Mouse (Mus musculus) MEL (cell line): ENCODE measurements around the gene Hist1h2ak. TPM values are rescaled to one million over a fixed set of nuclear protein-coding genes. Genes with fewer than 3 reads are reported as not detected.
"Not testable (repeated sequence)": the region's sequence is repeated elsewhere in the genome, so short reads cannot be mapped to it uniquely, and the experiment has no call there.

Experiments
- DNase-seq: peaks from one replicate; pipeline ENCODE4 v3.0.0; 2011; ENCODE audit warnings: low read depth, low spot score
- H3K27ac ChIP-seq: 2 replicates; pipeline ENCODE4 v1.5.1; 2012; ENCODE audit warnings: low read depth, mild to moderate bottlenecking, control low read depth, low read length, moderate library complexity; ENCODE audit not compliant: control insufficient read depth
- H3K27me3 ChIP-seq, 2 experiments: fragments of 150-350 bp in 1 of 2; sonication (generic) in 1 of 2; 2 replicates each; pipeline ENCODE4 v1.6.1; 2012; ENCODE audit warnings: low read length in 2 of 2, mild to moderate bottlenecking in 2 of 2, improper control_type of control experiment in 1 of 2, moderate library complexity in 1 of 2; ENCODE audit not compliant: insufficient read depth in 2 of 2, control insufficient read depth in 1 of 2
- H3K36me3 ChIP-seq, 2 experiments: 2 replicates each; pipeline ENCODE4 v1.6.1; 2012 to 2014; ENCODE audit warnings: low read length in 2 of 2, improper control_type of control experiment in 1 of 2, inconsistent platforms in 1 of 2, mild to moderate bottlenecking in 1 of 2; ENCODE audit not compliant: insufficient read depth in 2 of 2, control insufficient read depth in 1 of 2
- H3K4me1 ChIP-seq, 2 experiments: fragments of 150-350 bp in 1 of 2; sonication (generic) in 1 of 2; 2 replicates each; pipeline ENCODE4 v1.6.1; 2012; ENCODE audit warnings: low read length in 2 of 2, improper control_type of control experiment in 1 of 2, mild to moderate bottlenecking in 1 of 2; ENCODE audit not compliant: insufficient read depth in 2 of 2, control insufficient read depth in 1 of 2
- H3K4me3 ChIP-seq, 2 experiments: fragments of 150-350 bp in 1 of 2; sonication (generic) in 1 of 2; 2 replicates each; pipeline ENCODE4 v1.5.1; 2012; ENCODE audit warnings: low read depth in 2 of 2, low read length in 2 of 2, mild to moderate bottlenecking in 2 of 2, moderate library complexity in 2 of 2, control low read depth in 1 of 2, improper control_type of control experiment in 1 of 2; ENCODE audit not compliant: control insufficient read depth in 1 of 2, insufficient read depth in 1 of 2
- H3K79me2 ChIP-seq: 2 replicates; pipeline ENCODE4 v1.6.1; 2012; ENCODE audit warnings: mild to moderate bottlenecking, low read length, moderate library complexity; ENCODE audit not compliant: control insufficient read depth, poor library complexity, insufficient read depth
- H3K9ac ChIP-seq: 2 replicates; pipeline ENCODE4 v1.6.1; 2012; ENCODE audit warnings: low read depth, mild to moderate bottlenecking, control low read depth, low read length, moderate library complexity; ENCODE audit not compliant: control insufficient read depth, poor library complexity, severe bottlenecking
- H3K9me3 ChIP-seq: fragments of 150-350 bp; sonication (generic); replicated peaks from 2 replicates; pipeline ENCODE4 v1.6.1; 2012; ENCODE audit warnings: mild to moderate bottlenecking, low read length, improper control_type of control experiment, moderate library complexity; ENCODE audit not compliant: insufficient read depth
- MXI1 ChIP-seq: IDR thresholded peaks from 2 replicates; pipeline ENCODE4 v1.6.1; 2011; ENCODE audit warnings: mild to moderate bottlenecking, low read depth, low read length, improper control_type of control experiment
- POLR2A ChIP-seq, 2 experiments: IDR thresholded peaks; 2 replicates each; pipeline ENCODE4 v1.6.1; 2011 to 2012; ENCODE audit warnings: low read length in 2 of 2, mild to moderate bottlenecking in 2 of 2, control low read depth in 1 of 2, improper control_type of control experiment in 1 of 2, low read depth in 1 of 2, moderate library complexity in 1 of 2; ENCODE audit not compliant: control insufficient read depth in 1 of 2, insufficient read depth in 1 of 2, poor library complexity in 1 of 2
- POLR2AphosphoS5 ChIP-seq: IDR thresholded peaks from 2 replicates; pipeline ENCODE4 v1.6.1; 2012; ENCODE audit warnings: low read depth, borderline replicate concordance, mild to moderate bottlenecking, inconsistent platforms, low read length, moderate library complexity, mixed read lengths
- RAD21 ChIP-seq: IDR thresholded peaks from 2 replicates; pipeline ENCODE4 v1.6.1; 2011; ENCODE audit warnings: mild to moderate bottlenecking, low read depth, low read length, improper control_type of control experiment
- TBP ChIP-seq: IDR thresholded peaks from 2 replicates; pipeline ENCODE4 v1.8.0; 2011; ENCODE audit warnings: low read depth, low read length, improper control_type of control experiment
- UBTF ChIP-seq: IDR thresholded peaks from 2 replicates; pipeline ENCODE4 v1.6.1; 2012; ENCODE audit warnings: low read depth, mild to moderate bottlenecking, inconsistent platforms, low read length, improper control_type of control experiment, moderate library complexity, borderline replicate concordance; ENCODE audit not compliant: insufficient read depth
- polyA plus RNA-seq, 2 experiments: library from polyadenylated mRNA; stranded (reverse) in 1 of 2; unstranded in 1 of 2; fragments of >175 nt in 1 of 2; fragments of >200 nt in 1 of 2; gene quantifications; 2 replicates each; pipeline versions ENCODE4 v1.2.1 to v1.2.4; 2012; ENCODE audit warnings: low replicate concordance in 2 of 2, low read depth in 1 of 2; ENCODE audit not compliant: insufficient read length in 2 of 2, insufficient read depth in 1 of 2, missing spikeins in 1 of 2
- total RNA-seq: library from RNA; depleted of rRNA; stranded (reverse); fragments of 300-350 nt; gene quantifications from 2 replicates; pipeline ENCODE4 v1.2.3, GENCODE M21; 2012

Hist1h2ak gene
- total and polyA plus RNA-seq, 3 experiments: 10.6 to 1,127 TPM; not detected in 1

DNA sequence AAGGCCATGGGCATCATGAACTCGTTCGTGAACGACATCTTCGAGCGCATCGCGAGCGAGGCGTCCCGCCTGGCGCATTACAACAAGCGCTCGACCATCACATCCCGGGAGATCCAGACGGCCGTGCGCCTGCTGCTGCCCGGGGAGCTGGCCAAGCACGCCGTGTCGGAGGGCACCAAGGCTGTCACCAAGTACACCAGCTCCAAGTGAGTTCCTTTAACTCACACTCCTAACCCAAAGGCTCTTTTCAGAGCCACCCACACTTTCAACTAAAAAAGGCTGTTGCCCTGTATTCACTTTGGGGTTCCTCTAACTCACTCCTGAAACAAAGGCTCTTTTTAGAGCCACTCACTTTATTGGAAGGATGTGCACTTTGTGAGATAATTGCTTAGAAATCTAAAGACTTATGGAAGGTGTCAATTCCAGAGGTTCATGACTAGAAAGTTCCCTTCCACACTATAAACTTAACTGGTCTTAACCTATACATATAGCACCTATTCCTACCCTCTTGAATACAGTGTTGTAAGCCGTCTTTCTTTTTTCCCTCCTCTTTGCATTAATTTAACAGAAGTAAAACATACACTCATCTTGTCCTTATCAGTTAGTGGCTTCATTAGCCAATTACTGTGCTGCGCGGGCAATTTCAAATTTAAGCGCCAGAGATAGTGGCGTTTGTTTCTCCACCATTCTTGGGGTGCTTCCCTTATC lies 821 bp upstream of the Hist1h2ak start:
- H3K36me3 ChIP-seq: peaks cover 0 to 19% of the 10 kb centered on the region in 2 experiments; a peak in 2 of 4 replicates
- not testable (repeated sequence) for H3K4me1 ChIP-seq, H3K9me3 ChIP-seq, H3K79me2 ChIP-seq, H3K27me3 ChIP-seq
- H3K4me3 ChIP-seq: peak overlapping the region in 1 of 2 experiments; percentile 23; a peak in 1 of 4 replicates
- H3K27ac ChIP-seq: peak overlapping the region; percentile 97
- H3K9ac ChIP-seq: peak overlapping the region; percentile 82
- peak; percentile 91 for DNase-seq
- peak; percentile 82; the same call in 1 of the 2 replicates for TF ChIP-seq UBTF
- TF ChIP-seq POLR2A (IDR thresholded peaks at IDR 0.05; ENCODE audit: control insufficient read depth in 1 of 2, insufficient read depth in 1 of 2, low read depth in 1 of 2, low read length in 2 of 2, poor library complexity in 1 of 2): peak; percentile 88 to 92
- TF ChIP-seq POLR2AphosphoS5: peak; percentile 83; the same call in 1 of the 2 replicates
- peak; percentile 83; the same call in 1 of the 2 replicates for TF ChIP-seq TBP
- TF ChIP-seq, all 39 proteins: peak for 4; not testable (repeated sequence) for 35

DNA sequence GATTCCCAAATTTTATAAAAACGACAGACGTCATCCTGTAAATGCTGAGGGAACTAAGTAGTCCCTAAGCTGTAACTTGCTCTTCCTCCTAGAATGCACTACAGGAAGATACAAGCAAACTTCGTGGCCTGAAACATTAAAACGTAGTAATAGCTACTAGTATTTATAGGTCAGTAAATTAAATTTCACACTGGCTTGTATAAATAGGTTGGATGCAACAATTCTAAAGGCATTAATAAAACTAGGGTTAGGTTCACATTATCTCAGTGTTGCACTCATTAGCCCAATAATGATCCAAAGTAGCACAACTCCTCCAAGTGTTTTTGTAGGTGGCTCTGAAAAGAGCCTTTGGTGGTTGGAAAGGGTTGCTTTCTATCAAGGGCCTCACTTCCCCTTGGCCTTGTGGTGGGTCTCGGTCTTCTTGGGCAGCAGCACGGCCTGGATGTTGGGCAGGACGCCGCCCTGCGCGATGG lies 540 bp downstream of the Hist1h2ak start:
- Histone ChIP-seq H3K79me2 (no peaks in the 10 kb centered on the region; the same call in 1 of the 2 replicates), H3K27ac (peak overlapping the region; percentile 94), H3K27me3 (no peaks in the 10 kb centered on the region), H3K9ac (peak overlapping the region; percentile 80), H3K4me1 (peaks cover 0 to 7% of the 10 kb centered on the region in 2 experiments; a peak in 2 of 4 replicates), H3K4me3 (peak overlapping the region; percentile 5 to 55; a peak in 3 of 4 replicates), H3K9me3 (no peaks in the 10 kb centered on the region), H3K36me3 (peaks cover 0 to 26% of the 10 kb centered on the region in 2 experiments; a peak in 2 of 4 replicates)
- TF ChIP-seq POLR2AphosphoS5 (peak; percentile 94; the same call in 1 of the 2 replicates), MXI1 (no peak), POLR2A (IDR thresholded peaks at IDR 0.05; ENCODE audit: control insufficient read depth in 1 of 2, insufficient read depth in 1 of 2, low read depth in 1 of 2, low read length in 2 of 2, poor library complexity in 1 of 2) (peak; percentile 77 to 94; a peak in 3 of 4 replicates)
- peak; percentile 84 for DNase-seq

DNA sequence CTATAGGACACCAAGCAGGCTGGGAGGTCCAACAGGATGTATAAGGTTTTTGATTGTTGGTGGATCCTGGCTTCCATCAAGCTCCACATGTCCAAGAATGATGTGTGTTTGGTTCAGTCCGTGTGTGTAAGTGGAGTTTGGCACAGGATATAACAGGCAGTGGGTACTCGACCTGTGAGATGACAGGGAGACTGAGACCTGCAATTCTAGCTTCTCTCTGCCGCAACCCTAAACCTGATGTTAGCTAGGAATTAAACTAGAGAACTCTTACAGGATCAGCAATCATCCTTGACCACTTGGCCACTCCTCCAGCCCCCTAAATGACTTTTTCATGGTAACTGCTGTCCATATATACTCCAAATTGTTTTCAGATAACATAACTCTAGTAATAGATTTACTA lies 1.3 kb downstream of the Hist1h2ak start:
- no peaks in the 10 kb centered on the region for H3K27me3 ChIP-seq
- peak overlapping the region; percentile 80 for H3K9ac ChIP-seq
- peaks cover 0 to 10% of the 10 kb centered on the region in 2 experiments; a peak in 2 of 4 replicates for H3K4me1 ChIP-seq
- H3K79me2 ChIP-seq: no peaks in the 10 kb centered on the region; the same call in 1 of the 2 replicates
- DNase-seq: peak; percentile 82
- peaks cover 0 to 29% of the 10 kb centered on the region in 2 experiments; a peak in 2 of 4 replicates for H3K36me3 ChIP-seq
- TF ChIP-seq TBP: peak; percentile 43; the same call in 1 of the 2 replicates
- no peak for TF ChIP-seq RAD21
- TF ChIP-seq, all 39 proteins: peak for 1
- H3K9me3 ChIP-seq: no peaks in the 10 kb centered on the region
- peak overlapping the region; percentile 5 to 39 for H3K4me3 ChIP-seq
- H3K27ac ChIP-seq: peak overlapping the region; percentile 94
